Mouse (Mus musculus) gastrocnemius, postnatal 14 days (tissue): Measurements from ENCODE around the gene Kcnd2. TPM values are rescaled to one million over a fixed set of nuclear protein-coding genes. Genes with fewer than 3 reads are reported as not detected.

Source experiments
- DNase-seq: peaks from one replicate; pipeline ENCODE4 v3.0.0; 2021; ENCODE audit warnings: mixed read lengths
- intact Hi-C: fragments of 180-260 bp; cut with DNase I; formaldehyde crosslinking; loops from one replicate; pipeline ENCODE4 v1.15.1; 2025; ENCODE audit warnings: low total_unique reads
- total RNA-seq, 2 experiments: library from RNA; stranded (reverse); gene quantifications; 2 replicates each; pipeline ENCODE4 v1.2.3; 2021

The Kcnd2 gene
- total RNA-seq, 2 experiments from 2014 or later, result 0.04 to 0.09 TPM

- DNase-seq, result no peak
- intact Hi-C loops, result no loop called here
Observed at GRCm38 (mm10) chr6:21413656-21414055, 198.4 kb downstream of the Kcnd2 start.

- intact Hi-C loops, result no loop called here
- DNase-seq, result no peak
Observed at GRCm38 (mm10) chr6:21418246-21418645, 202.9 kb downstream of the Kcnd2 start.

GRCm38 (mm10) chr6:21424202-21424785, 209.0 kb downstream of the Kcnd2 start:
- no peak for DNase-seq
- intact Hi-C loops, result no loop called here

GRCm38 (mm10) chr6:21431120-21431519, 215.8 kb downstream of the Kcnd2 start:
- intact Hi-C loops, result no loop called here
- no peak for DNase-seq

GRCm38 (mm10) chr6:21464719-21465118, 249.4 kb downstream of the Kcnd2 start:
- no peak for DNase-seq
- intact Hi-C loops, result no loop called here

- intact Hi-C loops, result no loop called here
- no peak for DNase-seq
Observed at GRCm38 (mm10) chr6:21471891-21472544, 256.7 kb downstream of the Kcnd2 start.

GRCm38 (mm10) chr6:21482714-21483113, 267.4 kb downstream of the Kcnd2 start:
- intact Hi-C loops, result no loop called here

GRCm38 (mm10) chr6:21488536-21488935, 273.2 kb downstream of the Kcnd2 start:
- DNase-seq, result no peak
- intact Hi-C loops, result no loop called here

More at GRCm38 (mm10) chr6:21482714-21483113, 267.4 kb downstream of the Kcnd2 start:
- DNase-seq, result no peak

- intact Hi-C loops, result no loop called here
- DNase-seq, result no peak
Observed at GRCm38 (mm10) chr6:21502921-21503320, 287.6 kb downstream of the Kcnd2 start.

GRCm38 (mm10) chr6:21510621-21511239, 295.4 kb downstream of the Kcnd2 start:
- intact Hi-C loops, result no loop called here
- no peak for DNase-seq

GRCm38 (mm10) chr6:21520351-21520750, 305.0 kb downstream of the Kcnd2 start:
- intact Hi-C loops, result no loop called here
- DNase-seq, result no peak

- no peak for DNase-seq
- intact Hi-C loops, result no loop called here
Observed at GRCm38 (mm10) chr6:21527489-21528074, 312.3 kb downstream of the Kcnd2 start.

- intact Hi-C loops, result no loop called here
- no peak for DNase-seq
Observed at GRCm38 (mm10) chr6:21534009-21534408, 318.7 kb downstream of the Kcnd2 start.

- no peak for DNase-seq
- intact Hi-C loops, result no loop called here
Observed at GRCm38 (mm10) chr6:21534820-21535219, 319.5 kb downstream of the Kcnd2 start.

- DNase-seq, result no peak
- intact Hi-C loops, result no loop called here
Observed at GRCm38 (mm10) chr6:21551501-21551900, 336.2 kb downstream of the Kcnd2 start.

- no peak for DNase-seq
- intact Hi-C loops, result no loop called here
Observed at GRCm38 (mm10) chr6:21570964-21571363, 355.7 kb downstream of the Kcnd2 start.

GRCm38 (mm10) chr6:21590156-21590555, 374.9 kb downstream of the Kcnd2 start:
- intact Hi-C loops, result no loop called here
- DNase-seq, result no peak

- no peak for DNase-seq
- intact Hi-C loops, result no loop called here
Observed at GRCm38 (mm10) chr6:21597424-21597823, 382.1 kb downstream of the Kcnd2 start.

- intact Hi-C loops, result no loop called here
- DNase-seq, result no peak
Observed at GRCm38 (mm10) chr6:21609381-21610059, 394.2 kb downstream of the Kcnd2 start.

GRCm38 (mm10) chr6:21629989-21630388, 414.7 kb downstream of the Kcnd2 start:
- no peak for DNase-seq
- intact Hi-C loops, result no loop called here
